Mouse (Mus musculus) cortical plate, adult 2 months (tissue): ENCODE measurements around the gene Tmprss9. TPM values are rescaled to one million over a fixed set of nuclear protein-coding genes. Genes with fewer than 3 reads are reported as not detected.

ENCODE experiments used
- H3K27ac ChIP-seq: fragments of 200-500 bp; 2 replicates; pipeline ENCODE4 v1.5.1; 2012; ENCODE audit warnings: low read length, control low read depth, inconsistent platforms; ENCODE audit not compliant: insufficient read depth
- H3K4me1 ChIP-seq: fragments of 200-500 bp; 2 replicates; pipeline ENCODE4 v1.6.1; 2011; ENCODE audit warnings: low read length; ENCODE audit not compliant: control insufficient read depth, insufficient read depth
- H3K4me3 ChIP-seq: fragments of 200-500 bp; 2 replicates; pipeline ENCODE4 v1.5.1; 2011; ENCODE audit warnings: mild to moderate bottlenecking, low read length, control low read depth; ENCODE audit not compliant: insufficient read depth
- CTCF ChIP-seq: fragments of 200-500 bp; IDR thresholded peaks from 2 replicates; pipeline ENCODE4 v1.5.1; 2011; ENCODE audit warnings: mild to moderate bottlenecking, control low read depth, low read length; ENCODE audit not compliant: insufficient read depth; ENCODE audit errors: extremely low read depth
- POLR2A ChIP-seq: fragments of 200-500 bp; IDR thresholded peaks from 2 replicates; pipeline ENCODE4 v1.6.1; 2011; ENCODE audit warnings: mild to moderate bottlenecking, low read length, control low read depth; ENCODE audit not compliant: insufficient read depth; ENCODE audit errors: extremely low read depth
- polyA plus RNA-seq: library from polyadenylated mRNA; depleted of rRNA; stranded (reverse); fragments of >200 nt; gene quantifications from 2 replicates; pipeline ENCODE4 v1.2.3, GENCODE M21; 2012

The Tmprss9 gene
- polyA plus RNA-seq, 1 experiment = 0.40 TPM

- Histone ChIP-seq H3K27ac (no peak overlapping the region), H3K4me1 (no peaks in the 10 kb centered on the region), H3K4me3 (no peak overlapping the region)
- TF ChIP-seq POLR2A = no peak
- peak; percentile 86 for TF ChIP-seq CTCF
These were observed 8.5 kb downstream of the Tmprss9 start for GRCm38 (mm10) chr10:80880131-80880641.

GRCm38 (mm10) chr10:80880901-80881300 lies 9.3 kb downstream of the Tmprss9 start:
- Histone ChIP-seq H3K27ac (no peak overlapping the region), H3K4me3 (no peak overlapping the region)

GRCm38 (mm10) chr10:80881301-80881700 lies 9.7 kb downstream of the Tmprss9 start:
- no peaks in the 10 kb centered on the region for H3K4me1 ChIP-seq
- H3K4me3 ChIP-seq = no peak overlapping the region
- H3K27ac ChIP-seq = no peak overlapping the region
- TF ChIP-seq CTCF = peak; percentile 54
- no peak for TF ChIP-seq POLR2A

More at GRCm38 (mm10) chr10:80880901-80881300, 9.3 kb downstream of the Tmprss9 start:
- no peaks in the 10 kb centered on the region for H3K4me1 ChIP-seq
- no peak for TF ChIP-seq CTCF

- Histone ChIP-seq H3K4me3 (no peak overlapping the region), H3K27ac (no peak overlapping the region), H3K4me1 (no peaks in the 10 kb centered on the region)
- TF ChIP-seq CTCF (no peak), POLR2A (no peak)
These were observed 15.5 kb downstream of the Tmprss9 start for GRCm38 (mm10) chr10:80887181-80887580.

GRCm38 (mm10) chr10:80895100-80895499 lies 23.5 kb downstream of the Tmprss9 start:
- Histone ChIP-seq H3K4me1 (peaks cover 6% of the 10 kb centered on the region), H3K27ac (no peak overlapping the region), H3K4me3 (no peak overlapping the region)
- no peak for TF ChIP-seq CTCF
- no peak for TF ChIP-seq POLR2A

GRCm38 (mm10) chr10:80895697-80896096 lies 24.0 kb downstream of the Tmprss9 start:
- Histone ChIP-seq H3K27ac (no peak overlapping the region), H3K4me1 (peaks cover 6% of the 10 kb centered on the region), H3K4me3 (no peak overlapping the region)
- TF ChIP-seq POLR2A (no peak), CTCF (no peak)

GRCm38 (mm10) chr10:80896581-80897485 lies 25.2 kb downstream of the Tmprss9 start:
- no peak overlapping the region for H3K27ac ChIP-seq
- TF ChIP-seq CTCF (no peak), POLR2A (no peak)

GRCm38 (mm10) chr10:80897861-80898510 lies 26.3 kb downstream of the Tmprss9 start:
- TF ChIP-seq POLR2A (peak; percentile 65), CTCF (no peak)
- Histone ChIP-seq H3K27ac (peak overlapping the region; percentile 96), H3K4me3 (peak overlapping the region; percentile 45), H3K4me1 (peaks cover 6% of the 10 kb centered on the region)

More at GRCm38 (mm10) chr10:80896581-80897485, 25.2 kb downstream of the Tmprss9 start:
- H3K4me3 ChIP-seq = no peak overlapping the region
- peaks cover 6% of the 10 kb centered on the region for H3K4me1 ChIP-seq

GRCm38 (mm10) chr10:80899074-80899473 lies 27.4 kb downstream of the Tmprss9 start:
- H3K4me1 ChIP-seq = peaks cover 6% of the 10 kb centered on the region
- peak overlapping the region; percentile 71; the same call in 1 of the 2 replicates for H3K4me3 ChIP-seq
- no peak overlapping the region for H3K27ac ChIP-seq
- TF ChIP-seq POLR2A = no peak
- TF ChIP-seq CTCF = no peak
